Mouse (Mus musculus) liver, embryonic 14.5 days (tissue): ENCODE results near the gene Entpd5.

Source experiments
- CTCF ChIP-seq: IDR thresholded peaks from 2 replicates; pipeline ENCODE4 v1.5.1; 2016; ENCODE audit warnings: antibody characterized with exemption, low read depth, control low read depth
- EP300 ChIP-seq: IDR thresholded peaks from 2 replicates; pipeline ENCODE4 v1.6.1; 2016; ENCODE audit warnings: antibody characterized with exemption, low read depth

DNA sequence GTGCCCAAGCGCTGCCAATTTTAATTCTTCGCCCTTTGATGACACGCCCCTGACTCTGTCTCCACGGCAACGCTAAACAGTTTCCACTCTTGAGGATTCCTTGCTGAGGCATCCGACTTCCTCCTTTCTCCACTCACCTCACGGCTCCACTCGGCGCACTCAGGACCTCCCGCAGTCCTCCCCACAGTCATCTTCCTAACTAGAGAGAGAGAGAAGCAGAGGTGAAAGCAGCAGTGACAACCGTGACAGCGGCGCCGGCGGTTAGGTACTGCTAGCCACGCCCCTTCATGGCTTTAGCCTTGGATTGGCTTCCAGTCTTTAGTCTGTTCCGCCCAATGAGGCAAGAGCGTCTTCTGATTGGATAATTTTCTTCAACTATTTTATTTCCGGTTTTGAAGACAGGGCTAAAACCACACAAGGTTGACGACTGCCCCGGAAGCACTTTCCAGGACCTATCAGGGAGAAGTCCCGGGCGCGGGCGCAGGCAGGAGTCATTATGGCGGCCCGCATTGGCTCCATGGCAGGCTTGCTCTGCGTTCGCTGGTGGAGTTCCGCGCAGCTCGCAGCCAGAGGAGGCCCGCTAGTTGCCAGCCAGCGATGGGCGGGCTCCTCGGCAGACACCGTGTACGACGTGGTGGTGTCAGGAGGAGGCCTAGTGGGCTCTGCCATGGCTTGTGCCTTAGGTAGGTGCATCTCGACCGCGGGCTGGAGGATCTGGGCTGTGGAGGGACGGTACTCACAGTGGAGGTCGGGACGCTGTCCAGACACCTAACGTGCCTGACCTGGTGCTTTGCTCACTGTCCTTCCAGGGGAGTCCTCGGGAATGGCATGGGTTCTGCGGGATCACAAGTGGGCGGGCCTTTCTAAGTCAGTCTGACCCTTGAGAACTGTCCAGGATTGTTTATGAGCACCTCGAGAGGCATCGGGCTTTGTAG lies 47.0 kb downstream of the Entpd5 start, which contains the start of the genes Coq6 and Fam161b:
- no peak for TF ChIP-seq CTCF
- TF ChIP-seq EP300: no peak
